Mouse (Mus musculus) megakaryocyte, adult 5-6 weeks (primary cell): ENCODE measurements around the gene Aox2. TPM values are rescaled to one million over a fixed set of nuclear protein-coding genes. Genes with fewer than 3 reads are reported as not detected.

Source experiments
- ATAC-seq: 2 replicates; pipeline ENCODE4 v1.8.0; 2016; ENCODE audit warnings: mild to moderate bottlenecking, inconsistent platforms; ENCODE audit not compliant: poor library complexity, severe bottlenecking
- total RNA-seq, 2 experiments: library from RNA; stranded (forward) in 1 of 2; stranded (reverse) in 1 of 2; fragments of 153-499, 151-499 nt in 1 of 2; fragments of 221-1000, 200-1000 nt in 1 of 2; gene quantifications; 2 replicates each; pipeline versions ENCODE4 v1.2.3 to v1.2.4; 2015 to 2017

Aox2 gene
- total RNA-seq, 2 experiments from 2014 or later: 0.04 to 0.62 TPM

DNA sequence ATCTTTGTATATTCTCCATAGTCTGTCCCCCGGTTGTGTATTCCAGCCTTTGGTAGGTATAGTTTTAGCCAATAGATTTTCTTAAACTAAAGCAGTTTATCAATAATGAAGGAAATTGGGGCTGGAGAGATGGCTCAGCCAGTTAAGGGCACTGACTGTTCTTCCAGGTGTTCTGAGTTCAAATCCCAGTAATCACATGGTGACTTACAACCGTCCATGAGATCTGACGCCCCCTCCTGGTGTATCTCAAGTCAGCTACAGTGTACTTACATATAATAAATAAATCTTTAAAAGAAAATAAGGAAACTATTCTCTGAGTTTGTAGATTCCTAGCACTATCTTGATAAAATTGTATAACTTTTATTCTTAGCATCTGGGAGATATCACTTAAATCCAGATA lies 117.2 kb downstream of the Aox2 start:
- ATAC-seq: no peak

DNA sequence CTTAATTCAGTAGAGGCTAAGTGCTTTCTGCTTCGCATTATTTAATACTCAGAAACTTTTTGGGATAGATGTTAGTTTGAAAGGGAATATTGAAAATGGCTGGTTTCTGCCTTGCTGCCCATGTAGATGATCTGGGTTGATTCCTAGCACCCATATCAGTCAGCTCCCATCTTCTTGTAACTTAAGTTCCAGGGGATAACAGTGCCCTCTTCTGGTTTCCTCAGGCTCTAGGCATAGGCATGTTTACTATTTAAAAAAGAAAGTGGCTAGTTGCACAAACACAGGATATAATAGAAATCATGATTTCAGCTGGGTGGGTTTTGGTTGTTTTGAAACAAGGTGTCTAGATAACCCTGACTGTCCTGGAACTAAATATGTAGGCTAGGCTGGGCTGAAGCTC lies 118.1 kb downstream of the Aox2 start:
- no peak for ATAC-seq

DNA sequence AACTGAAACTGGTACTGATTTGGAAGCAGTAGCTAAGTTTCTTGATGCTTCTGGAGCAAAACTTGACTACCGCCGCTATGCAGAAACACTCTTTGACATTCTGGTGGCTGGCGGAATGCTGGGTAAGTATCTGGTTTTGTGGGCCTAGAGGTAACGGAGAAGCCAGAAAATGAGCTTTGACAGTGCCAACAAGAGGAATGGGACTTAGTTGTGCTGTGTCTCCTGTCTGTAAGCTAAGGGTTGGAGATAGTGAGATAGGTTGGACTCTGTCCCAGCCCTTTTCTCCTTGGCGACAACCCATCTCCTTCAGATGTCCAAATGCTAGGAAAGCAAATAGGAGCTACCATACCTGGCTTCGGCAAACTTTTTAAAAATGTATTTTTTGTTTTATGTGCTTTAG lies 119.6 kb downstream of the Aox2 start:
- ATAC-seq: no peak

DNA sequence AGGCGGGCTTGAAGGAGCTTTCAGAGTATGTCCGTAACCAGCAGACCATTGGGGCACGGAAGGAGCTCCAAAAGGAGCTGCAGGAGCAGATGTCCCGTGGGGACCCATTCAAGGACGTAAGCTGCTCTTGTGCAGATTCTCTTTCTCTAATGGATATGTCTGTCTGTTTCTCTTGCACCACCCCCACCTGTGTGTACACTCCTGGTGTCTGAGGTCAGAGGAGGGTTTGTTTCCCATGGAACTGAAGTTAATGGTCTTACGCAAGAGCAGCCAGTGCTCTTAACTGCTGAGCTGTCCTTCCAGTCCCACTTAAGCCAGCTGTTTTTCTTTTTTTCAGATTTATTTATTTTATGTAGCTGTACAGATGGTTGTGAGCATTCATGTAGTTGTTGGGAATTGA lies 123.3 kb downstream of the Aox2 start:
- ATAC-seq: no peak

DNA sequence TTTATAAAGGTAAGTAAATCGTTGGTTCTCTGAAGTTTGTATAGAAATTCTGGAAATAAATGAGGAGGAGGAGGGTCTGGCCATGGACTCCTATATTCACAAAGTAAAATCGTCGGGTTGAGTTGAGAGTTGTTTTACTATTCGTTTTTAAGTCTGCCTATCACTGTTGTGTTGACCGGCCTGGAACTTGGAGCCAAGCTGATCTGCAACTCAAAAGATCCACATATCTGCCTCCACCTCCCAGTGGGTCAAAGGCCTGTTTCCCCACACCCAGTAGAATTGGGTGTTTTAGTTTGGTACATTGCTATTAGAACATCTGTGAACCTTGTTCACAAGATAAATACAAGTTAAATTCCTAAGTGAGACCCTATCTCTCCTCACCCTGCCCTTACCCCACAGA lies 125.6 kb downstream of the Aox2 start:
- ATAC-seq: no peak

DNA sequence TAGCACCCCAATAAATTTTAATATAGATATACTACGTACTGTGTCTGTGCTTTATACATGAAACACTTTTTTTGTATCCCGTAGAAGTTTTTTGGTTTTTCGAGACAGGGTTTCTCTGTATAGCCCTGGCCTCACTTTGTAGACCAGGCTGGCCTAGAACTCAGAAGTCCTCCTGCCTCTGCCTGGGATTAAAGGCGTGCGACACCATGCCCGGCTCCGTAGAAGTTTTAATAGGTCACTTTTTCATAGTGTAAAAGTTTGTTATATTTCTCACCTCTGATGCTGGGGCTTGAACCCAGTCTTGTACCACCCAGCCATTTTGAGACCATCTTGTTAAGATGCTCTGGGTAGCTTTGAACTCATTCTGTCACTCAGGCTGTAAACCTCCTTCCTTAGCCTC lies 129.2 kb downstream of the Aox2 start:
- no peak for ATAC-seq

DNA sequence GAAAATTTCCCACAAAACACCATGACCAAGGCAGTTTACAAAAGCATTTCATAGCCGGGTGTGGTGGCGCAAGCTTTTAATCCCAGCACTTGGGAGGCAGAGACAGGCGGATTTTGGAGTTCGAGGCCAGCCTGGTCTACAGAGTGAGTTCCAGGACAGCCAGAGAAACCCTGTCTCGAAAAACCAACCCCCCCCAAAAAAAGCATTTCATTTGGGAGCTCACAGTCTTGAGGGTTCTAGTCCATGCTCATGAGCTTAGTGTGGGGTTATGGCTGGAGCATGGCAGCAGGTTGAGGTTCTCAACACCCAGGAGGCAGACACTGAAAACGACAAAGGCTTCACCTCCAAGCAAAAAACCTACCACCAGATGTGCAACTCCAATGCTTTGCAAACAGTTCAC lies 130.0 kb downstream of the Aox2 start:
- no peak for ATAC-seq

DNA sequence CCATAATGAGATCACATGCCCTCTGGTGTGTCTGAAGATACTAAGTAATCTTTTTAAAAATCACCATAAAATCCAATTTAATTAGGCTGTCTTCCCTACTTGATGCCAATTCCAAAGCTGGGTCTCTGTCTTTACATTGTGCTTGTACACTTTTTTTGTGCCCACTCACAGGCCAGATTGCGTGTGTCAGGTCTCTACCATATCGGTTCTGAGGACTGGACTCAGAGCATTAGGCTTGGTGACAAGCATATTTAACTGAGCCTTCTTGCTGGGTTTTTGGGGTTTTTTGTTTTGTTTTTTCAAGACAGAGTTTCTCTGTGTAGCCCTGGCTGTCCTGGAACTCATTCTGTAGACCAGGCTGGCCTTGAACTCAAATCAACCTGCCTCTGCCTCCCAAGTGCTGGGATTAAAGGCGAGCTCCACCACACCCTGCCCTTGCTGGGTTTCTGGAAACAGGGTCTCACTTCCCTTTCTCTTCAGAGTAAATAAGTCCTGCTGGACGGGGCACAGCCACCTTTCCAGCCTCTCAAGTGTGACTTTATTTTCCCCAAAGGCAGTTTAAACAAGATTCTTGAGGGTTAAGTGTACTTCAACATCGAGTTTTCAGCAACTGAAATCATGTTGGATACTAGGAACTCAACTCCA lies 131.5 kb downstream of the Aox2 start:
- ATAC-seq: no peak

DNA sequence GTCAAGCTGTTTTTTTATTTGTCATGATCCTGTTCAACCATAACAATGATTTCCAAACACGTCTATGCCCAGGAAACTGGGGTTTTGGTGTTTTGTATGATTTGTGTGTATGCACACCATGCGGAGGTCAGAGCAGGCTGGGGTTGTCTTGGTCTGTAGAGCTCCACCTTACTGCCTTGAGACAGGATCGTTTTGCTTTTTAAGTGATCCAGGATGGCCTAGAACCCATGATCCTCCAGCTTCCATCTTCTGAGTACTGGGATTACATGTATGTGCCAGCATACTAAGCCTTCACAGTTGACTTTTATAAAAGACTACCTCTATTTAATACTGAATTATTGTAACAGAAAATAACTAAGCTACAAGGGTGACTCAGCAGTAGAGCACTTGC lies 132.1 kb downstream of the Aox2 start:
- no peak for ATAC-seq

DNA sequence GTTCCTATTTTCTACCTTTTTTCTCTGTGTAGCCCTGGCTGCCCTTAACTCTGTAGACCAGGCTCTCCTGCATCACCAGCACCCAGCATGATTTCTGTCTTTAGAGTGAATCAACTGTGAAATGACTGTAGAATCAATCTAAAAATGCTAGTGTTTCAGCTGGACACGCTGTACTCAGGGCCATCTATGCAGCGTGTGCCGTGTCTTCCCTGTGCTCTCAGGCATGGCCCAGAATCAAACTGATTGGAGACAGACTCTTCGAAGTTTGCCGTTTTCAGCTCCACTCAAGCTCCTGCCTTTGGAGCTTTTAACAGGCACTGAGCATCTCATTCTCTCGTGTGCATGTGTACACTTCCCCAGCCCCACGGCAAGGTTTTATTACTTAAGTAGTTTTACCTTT lies 132.7 kb downstream of the Aox2 start:
- ATAC-seq: no peak

DNA sequence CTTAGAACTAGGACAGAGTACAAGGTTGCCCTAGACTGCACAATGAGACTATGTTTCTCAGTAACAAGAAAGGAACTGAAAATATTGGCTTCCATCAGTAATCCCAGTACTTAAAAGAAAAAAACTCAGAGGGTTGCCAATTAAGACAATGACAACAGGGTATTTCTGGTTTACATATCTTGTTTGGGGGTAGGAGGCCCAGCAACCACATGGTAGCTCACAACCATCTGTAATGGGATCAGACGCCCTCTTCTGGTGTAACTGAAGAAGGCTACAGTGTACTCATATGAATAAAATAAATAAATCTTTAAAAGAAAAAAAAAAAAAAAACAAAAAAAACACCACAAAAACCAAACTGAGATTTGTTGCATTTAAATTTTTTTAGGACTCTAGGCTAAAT lies 137.3 kb downstream of the Aox2 start:
- ATAC-seq: 0 out of 2 replicates have a peak, but pooled peaks have one; percentile 27

DNA sequence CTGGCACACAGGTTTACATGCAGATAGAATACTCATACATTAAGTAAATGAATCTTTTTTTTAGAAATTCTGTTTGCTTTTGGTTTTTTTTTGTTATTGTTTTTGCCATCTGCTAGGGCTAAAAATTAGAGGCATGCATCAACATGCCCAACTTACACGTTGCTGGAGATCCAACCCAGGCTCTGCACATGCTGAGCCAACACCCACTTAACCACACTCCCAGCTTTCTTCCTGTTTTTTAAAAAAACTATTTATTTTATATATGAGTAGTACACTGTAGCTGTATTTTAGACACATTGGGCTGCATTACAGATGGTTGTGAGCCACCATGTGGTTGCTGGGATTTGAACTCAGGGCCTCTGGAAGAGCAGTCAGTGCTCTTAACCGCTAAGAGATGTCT lies 137.9 kb downstream of the Aox2 start:
- peak; percentile 51; the same call in 1 of the 2 replicates for ATAC-seq

DNA sequence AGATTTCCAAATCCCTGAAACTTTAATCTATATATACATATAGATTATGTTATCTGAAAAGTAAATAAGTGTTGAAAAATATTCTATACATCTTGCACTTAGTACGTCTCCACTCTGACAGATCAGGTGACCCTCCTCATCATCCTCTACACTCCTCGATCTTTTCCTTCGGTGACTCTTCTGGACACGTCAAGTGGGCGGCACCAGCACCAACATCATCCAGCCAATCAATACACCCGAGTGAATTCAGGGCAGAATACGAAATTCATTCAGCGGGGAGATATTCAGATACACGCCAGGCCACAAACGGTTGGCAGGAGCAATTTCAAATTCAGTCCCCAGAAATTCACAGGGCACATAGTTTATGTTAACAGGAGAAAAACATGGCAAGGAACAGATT lies 141.9 kb downstream of the Aox2 start:
- ATAC-seq: no peak

DNA sequence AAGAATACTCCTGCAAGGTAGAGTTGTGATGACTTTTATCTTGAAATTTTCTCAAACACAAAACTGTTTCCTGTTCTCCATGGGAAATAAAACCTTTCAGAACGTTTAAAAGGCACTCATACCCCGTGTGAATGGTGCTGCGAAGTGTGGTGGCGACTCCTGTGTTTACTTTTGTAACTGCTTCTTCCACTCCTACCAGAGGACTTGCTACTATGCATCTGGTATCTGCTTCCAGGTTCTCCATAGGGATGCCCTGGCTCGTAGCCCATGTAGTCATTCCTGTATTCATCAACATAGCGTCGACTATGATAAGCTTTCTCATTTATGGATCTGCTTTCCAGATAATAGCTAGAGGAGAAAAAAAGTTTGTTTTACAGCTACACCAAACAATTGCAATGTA lies 142.8 kb downstream of the Aox2 start:
- ATAC-seq: no peak

DNA sequence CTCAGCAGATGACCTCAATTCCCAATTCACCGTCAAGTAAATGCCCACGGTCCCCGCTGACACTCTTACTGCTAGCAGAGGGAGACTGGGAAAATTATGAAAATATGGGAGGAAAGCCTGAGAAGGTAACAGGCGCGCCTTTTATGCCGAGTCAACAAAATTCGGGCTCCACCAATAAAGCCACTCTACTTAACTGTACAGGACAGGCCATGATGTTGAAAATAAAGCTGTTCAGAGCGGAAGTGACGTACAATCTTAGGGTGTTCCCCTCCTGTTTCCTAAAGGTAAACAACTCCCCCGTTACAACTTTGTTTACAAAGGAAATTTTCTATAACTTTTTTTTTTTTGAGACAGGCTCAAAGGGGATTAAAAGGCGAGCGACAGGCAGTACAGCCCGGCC lies 144.8 kb downstream of the Aox2 start:
- peak; percentile 81 for ATAC-seq

DNA sequence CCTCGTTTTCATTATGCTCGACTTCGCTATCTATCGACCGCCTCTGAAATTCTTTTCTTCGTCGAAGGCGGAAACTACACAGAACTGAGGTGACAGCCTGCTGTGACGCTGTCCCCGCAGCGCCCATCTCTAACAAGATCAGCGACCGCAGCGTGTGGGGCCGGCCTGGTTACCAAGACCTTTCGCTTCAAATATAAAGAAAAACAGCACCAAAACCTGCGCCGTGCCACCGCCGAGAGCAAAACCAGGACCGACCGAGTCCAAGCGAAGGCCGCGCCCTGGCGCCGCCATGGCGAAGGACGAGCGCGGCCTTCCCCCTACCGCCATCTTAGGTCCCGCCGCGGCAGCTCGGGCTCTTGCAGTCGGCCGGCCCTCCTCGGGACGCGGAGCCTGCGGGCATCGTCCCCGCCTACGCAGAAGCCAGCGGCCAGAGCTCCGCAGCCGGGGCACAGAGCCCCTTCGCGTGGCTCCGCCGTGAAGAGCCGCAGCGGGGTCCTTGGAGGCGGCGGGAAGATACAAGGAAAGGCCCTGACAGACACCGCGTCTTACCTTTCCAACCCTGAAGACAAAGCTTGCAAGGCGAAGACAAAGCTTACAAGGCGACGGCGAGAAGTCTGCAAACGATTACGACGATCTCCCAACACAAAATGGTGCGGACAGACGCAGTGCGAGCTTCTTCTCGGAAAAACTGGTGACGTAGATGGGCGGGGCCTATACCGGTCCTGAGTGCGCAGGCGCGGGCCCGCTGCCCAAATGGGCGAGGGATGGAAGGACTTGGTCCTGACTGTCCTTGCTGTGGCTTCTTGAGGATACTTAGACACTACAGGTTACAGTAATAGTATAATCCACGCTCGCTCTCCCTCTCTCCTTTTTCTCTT lies 145.5 kb downstream of the Aox2 start, which contains the start of gene Clk1:
TSS of gene Clk1 (minus strand) at position 696 of the 878 bp plus-strand sequence.
- ATAC-seq: peak; percentile 83

DNA sequence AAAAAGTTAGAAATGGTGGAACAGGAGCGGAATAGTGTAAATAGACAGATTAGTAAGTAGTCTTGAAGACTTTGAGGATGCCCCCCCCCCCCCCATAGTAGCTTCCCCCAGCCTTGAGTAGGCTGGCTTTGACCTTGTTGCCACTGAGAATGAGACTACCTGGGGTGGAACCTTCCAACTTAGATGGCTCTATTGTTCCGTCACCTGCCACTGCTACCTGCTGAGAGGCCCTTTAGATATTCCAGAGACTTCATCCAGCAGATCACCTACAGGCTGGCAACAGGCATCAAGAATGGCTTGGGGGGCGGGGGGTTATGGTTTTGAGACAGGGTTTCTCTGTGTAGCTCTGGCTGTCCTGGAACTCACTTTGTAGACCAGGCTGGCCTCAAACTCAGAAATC lies 146.4 kb downstream of the Aox2 start:
- no peak for ATAC-seq

Other genes starting within 250 kb of the Aox2 start
- gene Aox1, start 248.4 kb upstream of the Aox2 start, total RNA-seq (2015): 0.27 TPM in 1 of 2 replicates, not detected in the other
- 0.04 and 0.16 TPM in 2 replicates for gene Aox1, start 248.4 kb upstream of the Aox2 start, total RNA-seq (2017)
- gene Aox3, start 165.2 kb upstream of the Aox2 start, total RNA-seq (2015): 0.22 and 0.52 TPM in 2 replicates
- gene Aox3, start 165.2 kb upstream of the Aox2 start, total RNA-seq (2017): 0.08 and 0.15 TPM in 2 replicates
- 0.14 TPM in 1 of 2 replicates, not detected in the other for gene Aox4, start 67.9 kb upstream of the Aox2 start, total RNA-seq (2015)
- gene Aox4, start 67.9 kb upstream of the Aox2 start, total RNA-seq (2017): not detected in 2 replicates
- 175 and 183 TPM in 2 replicates for gene Bzw1, start 114.6 kb downstream of the Aox2 start, total RNA-seq (2015)
- 166 and 175 TPM in 2 replicates for gene Bzw1, start 114.6 kb downstream of the Aox2 start, total RNA-seq (2017)
- 398 and 422 TPM in 2 replicates for gene Clk1, start 145.7 kb downstream of the Aox2 start, total RNA-seq (2015)
- gene Clk1, start 145.7 kb downstream of the Aox2 start, total RNA-seq (2017): 345 and 361 TPM in 2 replicates
- gene Nif3l1, start 166.8 kb downstream of the Aox2 start, total RNA-seq (2015): 17.0 and 20.6 TPM in 2 replicates
- gene Nif3l1, start 166.8 kb downstream of the Aox2 start, total RNA-seq (2017): 22.5 and 26.7 TPM in 2 replicates
- gene Ppil3, start 167.2 kb downstream of the Aox2 start, total RNA-seq (2015): 60.5 and 62.9 TPM in 2 replicates
- gene Ppil3, start 167.2 kb downstream of the Aox2 start, total RNA-seq (2017): 51.3 and 55.5 TPM in 2 replicates
- 20.1 and 21.2 TPM in 2 replicates for gene Orc2, start 226.8 kb downstream of the Aox2 start, total RNA-seq (2015)
- gene Orc2, start 226.8 kb downstream of the Aox2 start, total RNA-seq (2017): 46.7 and 61.8 TPM in 2 replicates